Mouse (Mus musculus) stomach, embryonic 16.5 days (tissue): ENCODE data around the gene Plekhg1. TPM values are rescaled to one million over a fixed set of nuclear protein-coding genes. Genes with fewer than 3 reads are reported as not detected.

Experiments
- ATAC-seq: fragments of 200-750 bp; cut with Nextera tagmentation; 2 replicates; pipeline ENCODE4 v1.8.0; 2017; ENCODE audit warnings: moderate number of reproducible peaks, moderate TSS enrichment; ENCODE audit not compliant: insufficient read depth, low FRiP score
- H3K27ac ChIP-seq: fragments of 300-500 bp; sonication (generic); 2 replicates; pipeline ENCODE4 v1.5.1; 2014; ENCODE audit warnings: low read length
- H3K27me3 ChIP-seq: fragments of 300-500 bp; sonication (generic); 2 replicates; pipeline ENCODE4 v1.6.1; 2014; ENCODE audit warnings: low read length, control low read depth, mixed read lengths; ENCODE audit not compliant: control insufficient read depth, insufficient read depth
- H3K36me3 ChIP-seq: fragments of 300-500 bp; sonication (generic); 2 replicates; pipeline ENCODE4 v1.6.1; 2014; ENCODE audit warnings: low read length; ENCODE audit not compliant: control insufficient read depth, insufficient read depth
- H3K4me1 ChIP-seq: fragments of 300-500 bp; sonication (generic); 2 replicates; pipeline ENCODE4 v1.6.1; 2014; ENCODE audit warnings: low read length, control low read depth, mixed read lengths; ENCODE audit not compliant: control insufficient read depth, insufficient read depth
- H3K4me2 ChIP-seq: fragments of 300-500 bp; sonication (generic); 2 replicates; pipeline ENCODE4 v1.6.1; 2014; ENCODE audit warnings: low read depth, low read length, mixed read lengths
- H3K4me3 ChIP-seq: fragments of 300-500 bp; sonication (generic); replicated peaks from 2 replicates; pipeline ENCODE4 v1.5.1; 2014; ENCODE audit warnings: mild to moderate bottlenecking, low read length
- H3K9ac ChIP-seq: fragments of 300-500 bp; sonication (generic); 2 replicates; pipeline ENCODE4 v1.6.1; 2014; ENCODE audit warnings: low read length
- H3K9me3 ChIP-seq: fragments of 300-500 bp; sonication (generic); replicated peaks from 2 replicates; pipeline ENCODE4 v1.6.1; 2016; ENCODE audit warnings: low read length, control low read depth; ENCODE audit not compliant: control insufficient read depth
- WGBS: fragments of 180-500 bp; shearing (Covaris S2); extraction: QIAGEN DNeasy Blood & Tissue Kit; methylation state at CpG from one replicate; pipeline ENCODE4 v1.1.7; 2014; 5-methylcytosine and 5-hydroxymethylcytosine counted together
- polyA plus RNA-seq: library from polyadenylated mRNA; unstranded; fragments of >200 nt; fragmentation: Nextera tagmentation; extraction: Ambion mirVana; gene quantifications from 2 replicates; pipeline ENCODE4 v1.2.1, GENCODE M21; 2015

The Plekhg1 gene
- polyA plus RNA-seq, 1 experiment from 2014 or later = 14.0 TPM

- Histone ChIP-seq H3K4me2 (no peak overlapping the region), H3K27ac (no peak overlapping the region), H3K9me3 (no peaks in the 10 kb centered on the region), H3K9ac (no peak overlapping the region), H3K4me3 (no peak overlapping the region), H3K4me1 (peaks cover 15% of the 10 kb centered on the region), H3K36me3 (no peaks in the 10 kb centered on the region), H3K27me3 (no peaks in the 10 kb centered on the region)
- 13% methylated on average over 5 of the region's 5 CpGs for WGBS
- no peak for ATAC-seq
These were observed 117.7 kb downstream of the Plekhg1 start for GRCm38 (mm10) chr10:3857912-3858311.

GRCm38 (mm10) chr10:3858437-3858836, 118.3 kb downstream of the Plekhg1 start:
- Histone ChIP-seq H3K27ac (peak overlapping the region; percentile 8; the same call in 1 of the 2 replicates), H3K9ac (no peak overlapping the region), H3K4me3 (no peak overlapping the region), H3K4me2 (no peak overlapping the region), H3K4me1 (peaks cover 15% of the 10 kb centered on the region), H3K9me3 (no peaks in the 10 kb centered on the region), H3K36me3 (no peaks in the 10 kb centered on the region), H3K27me3 (no peaks in the 10 kb centered on the region)
- WGBS = 40% methylated on average over 4 of the region's 4 CpGs
- ATAC-seq = no peak

DNA sequence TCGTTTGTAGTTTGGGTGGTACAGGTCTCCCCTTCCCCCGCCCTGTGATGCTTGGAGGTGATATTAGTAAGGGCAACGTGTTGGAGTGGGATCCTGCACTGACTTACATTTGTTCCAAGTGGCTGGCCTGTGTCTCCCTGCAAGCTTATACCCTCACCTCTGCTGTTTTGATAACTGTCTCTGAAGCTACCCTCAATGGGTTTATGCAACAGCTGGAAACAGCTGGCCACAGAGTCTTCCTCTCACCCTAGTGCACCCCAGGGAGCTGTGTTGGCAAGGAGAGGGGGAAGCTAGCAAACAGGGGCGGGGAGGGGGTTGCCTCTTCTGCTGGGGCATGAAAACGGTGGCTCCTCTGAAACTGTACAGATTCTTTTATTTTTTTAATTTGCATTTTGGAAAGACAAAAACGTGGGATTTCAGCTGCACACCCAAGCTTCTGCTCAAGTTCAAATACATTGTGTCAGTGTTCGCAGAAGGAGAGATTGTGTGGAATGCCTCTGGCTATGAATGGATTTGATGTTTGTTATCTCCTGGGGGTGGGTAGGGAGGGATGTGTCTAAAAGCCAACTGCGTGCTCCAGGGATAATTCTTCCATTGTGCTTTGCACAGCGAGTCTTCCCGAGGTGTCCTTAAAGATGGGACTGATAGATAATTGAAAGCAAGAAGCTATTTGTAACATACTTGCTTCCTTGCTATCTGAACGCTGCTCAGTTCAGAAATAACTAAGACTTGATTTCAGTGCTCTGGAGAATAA, 119.0 kb downstream of the Plekhg1 start:
- Histone ChIP-seq H3K4me3 (no peak overlapping the region), H3K4me1 (peaks cover 19% of the 10 kb centered on the region), H3K9ac (no peak overlapping the region), H3K27ac (no peak overlapping the region), H3K4me2 (no peak overlapping the region), H3K27me3 (no peaks in the 10 kb centered on the region), H3K9me3 (no peaks in the 10 kb centered on the region), H3K36me3 (no peaks in the 10 kb centered on the region)
- WGBS = 40% methylated on average over 11 of the region's 11 CpGs
- no peak for ATAC-seq

DNA sequence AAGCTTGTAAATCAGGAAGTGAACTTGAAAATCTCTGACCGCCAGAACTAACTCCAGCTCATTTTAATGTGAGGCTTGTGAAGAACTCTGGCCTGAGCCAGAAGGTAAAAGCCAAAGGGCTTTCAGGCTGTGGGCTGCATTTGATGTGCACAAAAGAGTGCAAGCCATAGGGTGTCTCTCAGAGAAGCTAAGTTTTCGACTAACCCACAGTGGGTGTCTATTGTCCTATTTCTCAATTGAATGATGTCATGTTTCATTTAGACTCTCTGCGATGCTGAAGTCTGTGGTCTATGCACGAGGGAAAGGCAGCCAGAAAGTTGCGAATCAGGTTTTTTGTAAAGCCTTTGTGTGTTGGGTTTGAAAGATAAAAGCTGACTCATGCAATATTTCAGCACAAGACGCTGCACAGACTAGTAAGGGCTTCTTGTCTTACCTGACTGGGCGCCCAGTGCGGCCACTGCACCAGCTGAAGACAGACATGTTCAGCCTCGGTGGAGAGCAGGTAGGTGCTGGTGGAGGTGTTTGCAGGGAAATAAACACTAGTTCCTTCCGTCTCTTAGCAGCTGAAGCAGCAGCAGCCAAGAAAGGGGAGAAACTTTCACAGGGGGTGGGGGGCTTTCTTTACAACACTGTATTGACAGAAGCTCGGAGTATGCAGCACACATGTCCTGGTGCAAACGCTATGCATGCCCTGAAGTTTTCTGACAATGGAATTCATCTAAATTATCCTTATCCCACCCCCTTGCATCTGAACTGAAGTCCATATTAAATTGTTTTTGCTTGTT, 123.4 kb downstream of the Plekhg1 start:
- 21% methylated on average over 12 of the region's 12 CpGs for WGBS
- Histone ChIP-seq H3K27me3 (no peaks in the 10 kb centered on the region), H3K27ac (peak overlapping the region; percentile 88), H3K4me2 (peak overlapping the region; percentile 45), H3K36me3 (no peaks in the 10 kb centered on the region), H3K9ac (peak overlapping the region; percentile 57), H3K4me3 (peak overlapping the region; percentile 38), H3K4me1 (peaks cover 15% of the 10 kb centered on the region), H3K9me3 (no peaks in the 10 kb centered on the region)
- peak; percentile 87 for ATAC-seq

DNA sequence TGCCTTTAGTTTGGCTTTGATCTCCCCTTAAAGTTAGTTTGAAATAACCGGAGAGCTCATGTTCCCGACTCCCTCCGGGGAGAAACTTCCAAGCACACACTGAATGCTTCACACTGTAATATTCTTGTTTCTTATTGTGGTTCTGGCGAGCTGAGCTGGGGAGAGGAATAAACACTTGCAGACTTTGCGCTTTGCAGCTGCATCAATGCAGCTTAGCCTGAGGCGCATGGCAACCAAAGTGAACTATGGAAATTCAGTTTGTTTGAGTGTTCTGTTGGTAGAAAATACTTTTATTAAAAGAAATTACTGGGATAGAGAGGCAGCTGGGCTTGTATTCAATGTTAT, 124.0 kb downstream of the Plekhg1 start:
- Histone ChIP-seq H3K27me3 (no peaks in the 10 kb centered on the region), H3K9ac (peak overlapping the region; percentile 57), H3K9me3 (no peaks in the 10 kb centered on the region), H3K4me1 (peaks cover 10% of the 10 kb centered on the region), H3K36me3 (no peaks in the 10 kb centered on the region), H3K27ac (peak overlapping the region; percentile 88), H3K4me2 (peak overlapping the region; percentile 45), H3K4me3 (peak overlapping the region; percentile 38)
- WGBS = 26% methylated on average over 6 of the region's 6 CpGs
- ATAC-seq = no peak

DNA sequence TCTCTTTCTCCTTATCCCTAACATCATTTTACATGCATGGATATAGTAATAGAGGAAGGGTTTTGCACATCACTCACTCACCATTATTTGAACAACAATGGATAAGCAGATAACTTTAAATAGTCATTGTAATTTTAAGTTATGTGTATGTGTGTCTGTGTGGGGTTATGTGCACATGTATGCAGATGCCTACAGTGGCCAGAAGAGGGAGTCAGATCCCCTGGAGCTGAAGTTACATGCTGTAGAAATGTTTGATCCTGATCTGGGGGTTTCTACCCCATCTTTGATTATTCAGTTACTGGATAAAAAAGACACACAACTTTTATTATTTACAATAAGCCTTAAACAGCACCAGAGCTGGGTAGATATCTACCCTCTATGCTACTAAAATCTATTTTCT, 127.1 kb downstream of the Plekhg1 start:
- no peaks in the 10 kb centered on the region for H3K9me3 ChIP-seq
- H3K4me1 ChIP-seq = peaks cover 7% of the 10 kb centered on the region
- no peak overlapping the region for H3K9ac ChIP-seq
- no peak overlapping the region for H3K4me3 ChIP-seq
- H3K27me3 ChIP-seq = no peaks in the 10 kb centered on the region
- no peak overlapping the region for H3K4me2 ChIP-seq
- no peak for ATAC-seq
- H3K27ac ChIP-seq = no peak overlapping the region
- H3K36me3 ChIP-seq = no peaks in the 10 kb centered on the region

- Histone ChIP-seq H3K4me1 (no peaks in the 10 kb centered on the region), H3K27me3 (no peaks in the 10 kb centered on the region), H3K36me3 (peaks cover 8% of the 10 kb centered on the region; the same call in 1 of the 2 replicates), H3K4me3 (no peak overlapping the region), H3K9me3 (0 out of 2 replicates have a peak, but pooled peaks cover 3% of the 10 kb centered on the region), H3K27ac (no peak overlapping the region), H3K9ac (no peak overlapping the region), H3K4me2 (no peak overlapping the region)
- no peak for ATAC-seq
- WGBS = 68% methylated on average over 5 of the region's 5 CpGs
These were observed 130.7 kb downstream of the Plekhg1 start for GRCm38 (mm10) chr10:3870828-3871227.

DNA sequence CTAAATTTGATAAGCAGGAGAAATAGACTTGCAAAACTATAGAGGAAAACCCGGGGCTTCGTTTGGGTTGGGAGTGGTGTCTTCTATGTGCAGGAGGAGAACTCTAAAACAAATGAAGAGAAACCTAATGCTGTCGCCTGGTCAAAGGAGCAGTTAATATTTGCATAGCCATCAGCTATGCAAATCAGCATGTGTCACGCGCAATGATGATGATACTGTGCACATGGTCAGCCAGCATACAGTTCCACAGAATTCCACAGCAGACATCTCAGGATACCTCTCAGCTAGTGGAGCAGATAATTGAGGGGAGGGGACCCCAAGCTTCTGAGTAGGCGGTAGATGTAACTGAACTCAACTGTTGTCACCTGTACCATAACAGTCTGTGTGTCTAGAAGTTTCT, 133.3 kb downstream of the Plekhg1 start:
- H3K4me1 ChIP-seq = no peaks in the 10 kb centered on the region
- peaks cover 8% of the 10 kb centered on the region; the same call in 1 of the 2 replicates for H3K36me3 ChIP-seq
- ATAC-seq = no peak
- no peak overlapping the region for H3K27ac ChIP-seq
- H3K4me3 ChIP-seq = no peak overlapping the region
- H3K9ac ChIP-seq = no peak overlapping the region
- WGBS = 88% methylated on average over 6 of the region's 6 CpGs
- H3K27me3 ChIP-seq = no peaks in the 10 kb centered on the region
- no peak overlapping the region for H3K4me2 ChIP-seq
- 0 out of 2 replicates have a peak, but pooled peaks cover 3% of the 10 kb centered on the region for H3K9me3 ChIP-seq

GRCm38 (mm10) chr10:3877852-3878535, 137.8 kb downstream of the Plekhg1 start:
- Histone ChIP-seq H3K9me3 (no peaks in the 10 kb centered on the region), H3K4me2 (no peak overlapping the region), H3K36me3 (peaks cover 6% of the 10 kb centered on the region; the same call in 1 of the 2 replicates), H3K27ac (no peak overlapping the region), H3K4me3 (no peak overlapping the region), H3K9ac (no peak overlapping the region), H3K27me3 (no peaks in the 10 kb centered on the region), H3K4me1 (no peaks in the 10 kb centered on the region)
- no peak for ATAC-seq
- WGBS = 89% methylated on average over 4 of the region's 4 CpGs
